Mouse (Mus musculus): Measurements from ENCODE around the gene Lrfn1. TPM values are rescaled to one million over a fixed set of nuclear protein-coding genes. Genes with fewer than 3 reads are reported as not detected.

The Lrfn1 gene
- polyA plus RNA-seq, 2 experiments from 2014 or later, result not detected

Other genes with a start within 250 kb of the Lrfn1 start
- under 1 TPM; 0.36 to 0.48 TPM for gene Eid2, start 184.1 kb upstream of the Lrfn1 start, polyA plus RNA-seq (2017; shearing (Covaris generic))
- 1 to 10 TPM; 1.0 to 1.1 TPM for gene Eid2b, start 174.2 kb upstream of the Lrfn1 start, polyA plus RNA-seq (2017; shearing (Covaris generic))
- gene Selenov, start 160.8 kb upstream of the Lrfn1 start, polyA plus RNA-seq (2017; shearing (Covaris generic)), result not detected
- gene Dll3, start 149.7 kb upstream of the Lrfn1 start, polyA plus RNA-seq (2017; shearing (Covaris generic)), result under 1 TPM in 1 of 2 experiments, not detected in 1; 0.17 TPM
- gene Timm50, start 139.9 kb upstream of the Lrfn1 start, polyA plus RNA-seq (2017; shearing (Covaris generic)), result 10 to 100 TPM; 31.2 to 41.1 TPM
- 100 to 1,000 TPM in 1 of 2 experiments, 10 to 100 TPM in 1; 68.7 to 110 TPM for gene Supt5, start 113.2 kb upstream of the Lrfn1 start, polyA plus RNA-seq (2017; shearing (Covaris generic))
- 1,000 to 10,000 TPM; 1,380 to 1,513 TPM for gene Rps16, start 101.3 kb upstream of the Lrfn1 start, polyA plus RNA-seq (2017; shearing (Covaris generic))
- 10 to 100 TPM; 61.5 to 70.3 TPM for gene Plekhg2, start 79.4 kb upstream of the Lrfn1 start, polyA plus RNA-seq (2017; shearing (Covaris generic))
- 100 to 1,000 TPM; 107 to 125 TPM for gene Zfp36, start 71.7 kb upstream of the Lrfn1 start, polyA plus RNA-seq (2017; shearing (Covaris generic))
- gene Med29, start 59.3 kb upstream of the Lrfn1 start, polyA plus RNA-seq (2017; shearing (Covaris generic)), result 10 to 100 TPM; 29.7 to 30.6 TPM
- gene Paf1, start 59.0 kb upstream of the Lrfn1 start, polyA plus RNA-seq (2017; shearing (Covaris generic)), result 10 to 100 TPM; 49.2 to 65.4 TPM
- gene Gmfg, start 14.5 kb upstream of the Lrfn1 start, polyA plus RNA-seq (2017; shearing (Covaris generic)), result 100 to 1,000 TPM; 694 to 773 TPM
- not detected for gene Ifnl2, start 58.5 kb downstream of the Lrfn1 start, polyA plus RNA-seq (2017; shearing (Covaris generic))
- not detected for gene Ifnl3, start 70.9 kb downstream of the Lrfn1 start, polyA plus RNA-seq (2017; shearing (Covaris generic))
- not detected for gene Sycn, start 88.9 kb downstream of the Lrfn1 start, polyA plus RNA-seq (2017; shearing (Covaris generic))
- not detected for gene Nccrp1, start 95.3 kb downstream of the Lrfn1 start, polyA plus RNA-seq (2017; shearing (Covaris generic))
- 1 to 10 TPM; 6.2 to 7.4 TPM for gene Samd4b, start 146.2 kb downstream of the Lrfn1 start, polyA plus RNA-seq (2017; shearing (Covaris generic))
- 1 to 10 TPM; 2.3 to 2.8 TPM for gene Pak4, start 146.2 kb downstream of the Lrfn1 start, polyA plus RNA-seq (2017; shearing (Covaris generic))
- not detected for gene Acp7, start 179.4 kb downstream of the Lrfn1 start, polyA plus RNA-seq (2017; shearing (Covaris generic))
- 1 to 10 TPM; 1.1 to 2.9 TPM for gene Fbxo27, start 240.9 kb downstream of the Lrfn1 start, polyA plus RNA-seq (2017; shearing (Covaris generic))

Data from activated CD4-positive, CD25-positive, alpha-beta regulatory T cell, adult 4 months (primary cell).